Mouse (Mus musculus) kidney, postnatal 0 days (tissue): ENCODE data around the gene Lamc1. TPM values are rescaled to one million over a fixed set of nuclear protein-coding genes. Genes with fewer than 3 reads are reported as not detected.
A peak's percentile ranks its signal among the peaks of the same experiment; 100 is the strongest.

ENCODE experiments used
- ATAC-seq: fragments of 200-750 bp; cut with Nextera tagmentation; replicated peaks from 2 replicates; pipeline ENCODE4 v1.8.0; 2017; ENCODE audit warnings: low read depth, moderate number of reproducible peaks, moderate TSS enrichment, moderate library complexity; ENCODE audit not compliant: low FRiP score
- DNase-seq: peaks from one replicate; pipeline ENCODE4 v3.0.0-alpha.2; 2016; ENCODE audit warnings: low spot score
- H3K27ac ChIP-seq: fragments of 300-500 bp; sonication (generic); 2 replicates; pipeline ENCODE4 v1.5.1; 2014; ENCODE audit warnings: mild to moderate bottlenecking
- H3K27me3 ChIP-seq: fragments of 300-500 bp; sonication (generic); 2 replicates; pipeline ENCODE4 v1.6.1; 2014; ENCODE audit warnings: low read length, mixed read lengths; ENCODE audit not compliant: insufficient read depth
- H3K36me3 ChIP-seq: fragments of 300-500 bp; sonication (generic); 2 replicates; pipeline ENCODE4 v1.6.1; 2014; ENCODE audit warnings: low read length, mixed read lengths; ENCODE audit not compliant: insufficient read depth
- H3K4me1 ChIP-seq: fragments of 300-500 bp; sonication (generic); replicated peaks from 2 replicates; pipeline ENCODE4 v1.6.1; 2014; ENCODE audit warnings: antibody characterized with exemption, low read length, mixed read lengths; ENCODE audit not compliant: insufficient read depth
- H3K4me2 ChIP-seq: fragments of 300-500 bp; sonication (generic); 2 replicates; pipeline ENCODE4 v1.6.1; 2014; ENCODE audit warnings: mild to moderate bottlenecking, low read length, moderate library complexity, mixed read lengths
- H3K4me3 ChIP-seq: fragments of 300-500 bp; sonication (generic); replicated peaks from 2 replicates; pipeline ENCODE4 v1.5.1; 2014; ENCODE audit warnings: low read depth, low read length
- H3K9ac ChIP-seq: fragments of 300-500 bp; sonication (generic); 2 replicates; pipeline ENCODE4 v1.6.1; 2014; ENCODE audit warnings: low read depth, low read length
- H3K9me3 ChIP-seq: fragments of 300-500 bp; sonication (generic); replicated peaks from 2 replicates; pipeline ENCODE4 v1.6.1; 2016; ENCODE audit warnings: low read length, inconsistent platforms, mixed read lengths
- CTCF ChIP-seq: IDR thresholded peaks from 2 replicates; pipeline ENCODE4 v1.5.1; 2016; ENCODE audit warnings: antibody characterized with exemption, low read depth, mild to moderate bottlenecking, moderate library complexity
- WGBS: fragments of 180-500 bp; shearing (Covaris S2); extraction: QIAGEN DNeasy Blood & Tissue Kit; methylation state at CpG from one replicate; pipeline ENCODE4 v1.1.7; 2014; 5-methylcytosine and 5-hydroxymethylcytosine counted together
- polyA plus RNA-seq: library from polyadenylated mRNA; unstranded; fragments of >200 nt; fragmentation: Nextera tagmentation; extraction: Ambion mirVana; gene quantifications from 2 replicates; pipeline ENCODE4 v1.2.1, GENCODE M21; 2015

Gene Lamc1
- polyA plus RNA-seq, 1 experiment from 2014 or later, result 106 TPM

DNA sequence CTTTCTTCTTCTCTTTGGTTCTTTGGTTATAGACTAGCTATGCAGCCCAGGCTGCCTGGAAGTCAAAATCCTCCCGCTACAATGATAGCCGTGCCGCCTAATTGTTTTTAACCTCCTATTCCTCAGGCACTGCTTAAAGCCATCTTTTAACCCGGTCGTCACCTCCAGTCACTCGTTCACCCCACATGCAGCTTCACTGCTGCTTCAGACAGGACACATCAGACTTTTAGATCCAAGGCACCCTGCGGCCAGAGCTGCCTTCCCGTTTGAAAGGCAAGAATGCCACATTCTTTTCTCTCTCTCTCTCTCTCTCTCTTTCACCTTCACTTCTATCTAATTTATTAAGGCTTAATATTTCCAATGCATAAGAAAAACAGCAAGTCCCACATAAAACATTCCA, 15.6 kb downstream of the Lamc1 start:
- no peaks in the 10 kb centered on the region for H3K27me3 ChIP-seq
- 68% methylated on average over 8 of the region's 8 CpGs for WGBS
- no peak overlapping the region for H3K4me2 ChIP-seq
- H3K9me3 ChIP-seq, result no peaks in the 10 kb centered on the region
- ATAC-seq (no peak), DNase-seq (no peak)
- no peak overlapping the region for H3K4me3 ChIP-seq
- H3K9ac ChIP-seq, result no peak overlapping the region
- no peaks in the 10 kb centered on the region for H3K36me3 ChIP-seq
- H3K27ac ChIP-seq, result peak overlapping the region; percentile 70; the same call in 1 of the 2 replicates
- TF ChIP-seq CTCF, result no peak
- peaks cover 44% of the 10 kb centered on the region for H3K4me1 ChIP-seq

DNA sequence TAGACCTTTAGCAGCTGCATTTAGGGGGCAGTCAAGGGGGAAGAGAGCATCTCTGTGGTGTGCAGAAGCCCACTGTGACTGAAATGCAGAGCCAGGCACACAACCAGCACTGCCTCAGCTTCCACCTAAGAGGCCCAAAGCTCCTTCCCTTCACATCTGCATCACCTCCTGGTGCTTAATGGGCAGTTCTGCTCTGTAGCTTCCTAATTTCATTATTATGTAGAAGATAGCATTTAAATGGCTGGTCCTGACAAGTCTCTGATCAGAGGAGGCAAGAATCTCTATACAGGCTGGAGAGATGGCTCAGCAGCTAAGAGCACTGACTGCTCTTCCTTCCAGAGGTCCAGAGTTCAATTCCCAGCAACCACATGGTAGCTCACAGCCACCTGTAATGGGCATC, 16.3 kb downstream of the Lamc1 start:
- Histone ChIP-seq H3K4me2 (no peak overlapping the region), H3K4me3 (no peak overlapping the region), H3K4me1 (peaks cover 38% of the 10 kb centered on the region), H3K9me3 (no peaks in the 10 kb centered on the region), H3K9ac (no peak overlapping the region), H3K36me3 (no peaks in the 10 kb centered on the region), H3K27ac (no peak overlapping the region), H3K27me3 (no peaks in the 10 kb centered on the region)
- DNase-seq (no peak), ATAC-seq (no peak)
- no peak; the same call in 1 of the 2 replicates for TF ChIP-seq CTCF

DNA sequence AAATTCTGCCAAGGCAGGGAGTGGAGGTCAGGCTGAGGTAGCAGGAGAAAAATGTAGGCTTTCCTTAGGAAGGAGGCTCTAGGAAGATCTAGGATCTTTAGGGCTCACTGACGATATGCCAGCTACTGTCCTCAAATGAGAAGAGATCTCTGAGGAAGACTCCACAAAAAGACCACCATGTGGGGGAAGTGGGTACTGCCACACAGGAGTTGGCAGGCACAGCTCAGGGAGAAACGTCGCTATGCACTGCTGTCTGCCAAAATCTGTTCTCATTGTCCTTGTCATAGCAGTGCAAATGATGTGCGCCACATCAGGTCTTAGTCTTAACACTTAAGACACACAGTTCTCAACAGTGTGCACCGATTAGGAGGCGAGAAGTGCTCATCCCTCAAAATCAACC, 17.5 kb downstream of the Lamc1 start:
- H3K9ac ChIP-seq, result no peak overlapping the region

DNA sequence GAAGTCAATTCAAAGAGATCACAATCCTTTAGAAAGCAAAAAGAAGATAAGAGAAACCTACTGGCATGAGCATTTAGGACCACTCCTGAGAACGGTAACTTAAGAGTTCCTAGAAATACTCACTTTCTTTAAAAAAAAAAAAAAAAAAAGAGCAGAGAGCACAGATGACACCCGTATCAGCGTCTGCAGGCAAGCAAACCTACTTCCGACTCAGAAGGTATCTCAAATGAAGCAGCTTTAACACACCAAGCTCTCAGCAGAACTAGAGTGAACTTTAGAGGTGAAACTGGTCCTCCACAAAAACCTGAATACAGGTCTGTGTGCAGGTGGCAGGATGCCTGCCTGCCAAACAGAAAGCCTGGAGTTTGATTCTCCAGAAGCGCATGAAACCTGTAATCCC, 19.6 kb downstream of the Lamc1 start:
- H3K9ac ChIP-seq, result no peak overlapping the region
- TF ChIP-seq CTCF, result no peak
- H3K27me3 ChIP-seq, result no peaks in the 10 kb centered on the region
- H3K27ac ChIP-seq, result no peak overlapping the region
- H3K4me3 ChIP-seq, result no peak overlapping the region
- no peak overlapping the region for H3K4me2 ChIP-seq
- H3K4me1 ChIP-seq, result peaks cover 24% of the 10 kb centered on the region
- ATAC-seq (no peak), DNase-seq (no peak)
- no peaks in the 10 kb centered on the region for H3K36me3 ChIP-seq
- 86% methylated on average over 5 of the region's 5 CpGs for WGBS
- no peaks in the 10 kb centered on the region for H3K9me3 ChIP-seq

More for the DNA sequence above, 17.5 kb downstream of the Lamc1 start:
- H3K4me1 ChIP-seq, result peaks cover 28% of the 10 kb centered on the region
- no peak overlapping the region for H3K4me2 ChIP-seq
- TF ChIP-seq CTCF, result no peak; the same call in 1 of the 2 replicates
- H3K36me3 ChIP-seq, result no peaks in the 10 kb centered on the region
- ATAC-seq (no peak), DNase-seq (no peak)
- WGBS, result 84% methylated on average over 6 of the region's 6 CpGs
- H3K4me3 ChIP-seq, result no peak overlapping the region
- no peaks in the 10 kb centered on the region for H3K9me3 ChIP-seq
- H3K27ac ChIP-seq, result no peak overlapping the region
- H3K27me3 ChIP-seq, result no peaks in the 10 kb centered on the region

DNA sequence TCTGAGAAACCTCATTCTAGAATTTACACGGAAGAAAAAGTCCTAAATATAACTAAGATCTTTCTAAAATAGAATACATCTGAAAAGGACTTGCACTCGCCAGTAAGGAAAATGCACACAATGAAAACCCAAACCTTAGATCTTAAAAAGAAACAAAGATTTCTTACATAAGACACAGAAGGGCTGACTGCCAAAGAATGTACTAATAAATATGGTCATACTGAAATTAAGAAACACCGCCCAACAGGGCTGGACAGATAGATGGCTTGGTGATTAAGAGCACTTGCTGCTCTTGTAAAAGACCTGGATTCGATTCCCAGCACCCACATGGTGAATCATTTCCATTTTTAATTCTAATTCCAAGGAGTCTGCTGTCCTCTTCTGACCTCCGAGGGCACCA, 22.4 kb downstream of the Lamc1 start:
- no peaks in the 10 kb centered on the region for H3K9me3 ChIP-seq
- DNase-seq (no peak), ATAC-seq (no peak)
- H3K36me3 ChIP-seq, result no peaks in the 10 kb centered on the region
- H3K27ac ChIP-seq, result no peak overlapping the region
- 80% methylated on average over 5 of the region's 5 CpGs for WGBS
- H3K27me3 ChIP-seq, result no peaks in the 10 kb centered on the region
- H3K4me2 ChIP-seq, result no peak overlapping the region
- TF ChIP-seq CTCF, result no peak
- no peak overlapping the region for H3K4me3 ChIP-seq
- peaks cover 22% of the 10 kb centered on the region for H3K4me1 ChIP-seq
- no peak overlapping the region for H3K9ac ChIP-seq

DNA sequence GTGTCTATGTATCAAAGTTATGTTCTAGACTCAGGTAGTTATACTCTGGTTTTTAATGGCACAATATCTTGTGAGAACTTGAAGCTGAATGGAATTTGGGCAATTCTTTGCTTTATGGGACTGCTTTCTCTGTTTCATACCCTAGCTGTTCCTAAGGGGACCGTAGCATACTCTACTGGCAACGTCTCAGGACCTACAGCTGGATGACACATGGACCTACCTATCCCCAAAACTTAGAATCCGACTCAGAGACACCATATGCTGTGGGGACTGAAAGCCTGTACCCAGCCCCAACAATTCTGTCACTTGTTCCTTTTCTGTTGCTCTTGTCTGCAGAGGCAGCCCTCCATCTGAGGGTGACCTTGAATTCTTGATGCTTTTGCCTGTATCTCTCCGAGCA, 23.3 kb downstream of the Lamc1 start:
- H3K4me2 ChIP-seq, result no peak overlapping the region
- TF ChIP-seq CTCF, result no peak
- H3K9ac ChIP-seq, result no peak overlapping the region
- H3K4me3 ChIP-seq, result no peak overlapping the region
- H3K4me1 ChIP-seq, result peaks cover 22% of the 10 kb centered on the region
- no peaks in the 10 kb centered on the region for H3K36me3 ChIP-seq
- WGBS, result 76% methylated on average over 4 of the region's 4 CpGs
- ATAC-seq, result no peak
- H3K27ac ChIP-seq, result no peak overlapping the region
- H3K27me3 ChIP-seq, result no peaks in the 10 kb centered on the region
- DNase-seq, result no peak
- no peaks in the 10 kb centered on the region for H3K9me3 ChIP-seq

DNA sequence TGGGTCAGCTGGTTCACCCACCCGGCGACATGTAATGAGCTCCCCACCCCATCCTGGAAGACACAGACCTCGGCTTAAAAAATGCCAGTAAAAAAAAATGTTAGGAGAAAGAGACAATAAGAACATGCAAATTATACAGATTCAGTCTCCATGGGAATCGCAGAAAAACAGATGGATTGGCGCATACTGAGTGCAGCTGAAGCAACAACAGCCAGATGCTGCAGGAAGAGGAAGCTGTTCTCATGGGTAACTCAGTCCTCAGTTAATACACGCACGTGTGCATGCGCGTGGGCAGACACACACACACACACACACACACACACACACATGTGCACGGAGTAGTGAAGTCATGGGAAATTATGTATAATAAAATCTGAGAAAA, 23.7 kb downstream of the Lamc1 start:
- Histone ChIP-seq H3K4me2 (peak overlapping the region; percentile 25; the same call in 1 of the 2 replicates), H3K27me3 (no peaks in the 10 kb centered on the region), H3K36me3 (no peaks in the 10 kb centered on the region), H3K9me3 (no peaks in the 10 kb centered on the region), H3K9ac (no peak overlapping the region), H3K27ac (peak overlapping the region; percentile 80), H3K4me1 (peaks cover 22% of the 10 kb centered on the region), H3K4me3 (no peak overlapping the region)
- TF ChIP-seq CTCF, result no peak
- ATAC-seq, result no peak
- no peak for DNase-seq
- 53% methylated on average over 10 of the region's 10 CpGs for WGBS
